Mouse (Mus musculus) left cerebral cortex, postnatal 14 days (tissue): ENCODE data around the gene 1600014C23Rik. TPM values are rescaled to one million over a fixed set of nuclear protein-coding genes. Genes with fewer than 3 reads are reported as not detected.

Source experiments
- DNase-seq, 2 experiments: peaks; one replicate each; pipeline ENCODE4 v3.0.0; 2021 to 2022; ENCODE audit warnings: low spot score in 2 of 2, mixed read lengths in 1 of 2
- intact Hi-C: fragments of 180-260 bp; cut with DNase I; formaldehyde crosslinking; loops from one replicate; pipeline ENCODE4 v1.15.1; 2025
- total RNA-seq, 2 experiments: library from RNA; stranded (reverse); gene quantifications; 2 replicates each; pipeline ENCODE4 v1.2.3; 2021

Gene 1600014C23Rik
- total RNA-seq, 2 experiments from 2014 or later: 0.77 TPM; not detected in 1

DNA sequence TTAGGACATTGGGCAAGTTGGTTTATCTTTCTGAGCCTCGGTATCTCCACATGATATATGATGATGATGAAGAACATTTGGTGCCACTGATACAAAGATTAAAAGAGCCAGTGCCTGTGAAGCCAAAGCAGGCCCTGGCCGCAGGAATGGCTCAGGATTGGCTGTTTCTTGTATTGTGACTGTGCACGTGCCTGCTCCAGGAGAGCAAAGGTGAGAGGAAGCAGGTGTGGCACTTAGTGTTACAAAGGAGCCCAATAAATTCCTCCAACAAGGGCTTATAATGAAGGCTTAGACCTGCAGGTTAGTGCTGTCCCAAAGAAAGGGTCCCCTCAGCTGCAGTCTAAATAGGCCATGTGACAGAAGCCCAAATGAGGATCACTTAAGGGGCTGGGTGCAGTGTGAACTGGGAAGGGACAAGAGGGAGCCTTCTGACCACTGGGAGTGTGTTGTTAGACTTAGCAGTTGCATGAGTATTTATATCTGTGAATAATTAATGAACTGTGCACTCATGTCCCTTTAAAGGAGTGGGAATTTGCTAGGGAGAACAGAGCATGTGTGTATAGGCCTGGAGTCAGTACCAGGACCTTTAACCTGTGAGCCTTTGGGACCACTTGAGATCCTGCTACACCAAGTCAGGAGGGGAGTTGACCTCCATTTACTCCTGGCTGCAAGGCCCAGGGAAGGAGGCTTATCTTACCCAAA, 34.5 kb downstream of the 1600014C23Rik start:
- DNase-seq: no peak
- intact Hi-C loops: no loop called here

DNA sequence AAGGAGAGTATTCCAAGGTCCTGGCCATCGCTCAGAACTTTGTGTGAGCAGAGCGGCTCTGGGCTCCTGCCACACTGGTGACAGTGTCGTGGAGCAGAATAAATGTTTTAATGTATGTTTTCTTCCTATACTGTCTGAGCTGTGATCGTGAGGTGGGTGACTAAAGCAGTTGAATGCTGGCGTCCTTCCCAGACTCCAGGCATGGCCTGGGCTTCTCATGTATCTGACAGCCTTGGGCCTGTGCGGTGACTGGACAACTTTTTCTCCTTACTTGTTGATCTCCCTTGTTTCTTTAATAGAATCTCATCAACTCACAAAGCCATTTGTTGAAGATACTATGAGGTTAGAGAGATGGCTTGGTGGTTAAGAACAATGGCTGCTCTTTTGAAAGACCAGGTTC, 35.3 kb downstream of the 1600014C23Rik start:
- intact Hi-C loops: no loop called here
- DNase-seq: no peak

DNA sequence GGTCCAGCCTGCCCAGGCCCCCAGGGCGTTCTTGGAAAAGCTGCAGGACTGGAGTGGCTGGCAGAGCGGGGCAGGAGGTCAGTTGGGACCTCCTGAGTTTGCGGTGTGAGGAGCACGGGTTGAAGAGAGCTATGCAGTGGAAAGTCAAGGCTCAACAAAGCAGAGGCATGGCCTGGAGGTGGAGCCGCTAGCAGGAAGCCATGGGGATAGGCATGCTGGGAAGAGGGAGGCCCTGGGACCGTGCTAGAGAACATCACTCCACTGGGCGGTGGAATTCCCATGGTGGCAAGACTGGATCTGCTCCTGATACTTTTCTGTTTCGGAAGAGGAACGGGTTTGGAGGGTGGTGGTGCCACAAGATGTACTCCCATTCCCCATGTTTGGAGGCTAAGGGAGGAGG, 36.7 kb downstream of the 1600014C23Rik start:
- no peak for DNase-seq
- intact Hi-C loops: no loop called here

DNA sequence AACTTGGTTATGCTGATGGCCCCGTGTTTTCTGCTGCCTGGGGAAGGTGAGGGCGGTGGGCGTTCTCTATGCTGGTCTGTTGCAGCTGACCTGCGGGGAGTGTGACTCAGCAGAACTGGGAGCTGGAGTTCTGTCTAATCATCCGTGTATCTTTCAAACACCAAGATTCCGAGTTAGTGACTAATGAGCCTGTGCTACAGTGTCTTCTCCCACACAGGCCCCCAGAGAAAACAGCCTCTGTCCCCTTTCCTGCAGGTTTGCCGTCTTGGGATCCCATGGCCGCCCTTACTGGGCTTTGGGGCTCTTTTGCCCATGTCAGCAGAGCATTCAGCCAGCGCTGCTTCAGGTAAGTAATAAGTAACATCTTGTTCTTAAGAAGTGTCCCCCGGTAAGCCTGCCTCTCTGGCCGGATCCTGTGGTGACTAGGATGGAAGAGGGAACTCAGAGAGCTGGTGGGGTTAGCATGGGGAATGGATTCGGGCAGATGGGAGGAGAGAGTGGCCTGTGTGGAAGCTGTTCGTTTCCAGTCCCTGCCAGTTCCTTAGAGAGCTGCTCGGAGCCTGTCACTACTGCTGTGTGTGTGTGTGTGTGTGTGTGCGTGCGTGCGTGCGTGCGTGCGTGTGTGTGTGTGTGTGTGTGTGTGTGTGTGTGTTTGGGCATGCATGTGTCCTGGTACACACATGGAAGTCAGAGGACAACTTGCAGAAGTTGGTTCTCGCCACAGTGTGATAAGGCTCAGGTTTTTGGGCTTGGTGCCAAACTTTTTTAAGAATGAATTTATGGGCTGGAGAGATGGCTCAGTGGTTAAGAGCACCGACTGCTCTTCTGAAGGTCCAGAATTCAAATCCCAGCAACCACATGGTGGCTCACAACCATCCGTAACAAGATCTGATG, 38.2 kb downstream of the 1600014C23Rik start:
- intact Hi-C loops: no loop called here
- DNase-seq: no peak

DNA sequence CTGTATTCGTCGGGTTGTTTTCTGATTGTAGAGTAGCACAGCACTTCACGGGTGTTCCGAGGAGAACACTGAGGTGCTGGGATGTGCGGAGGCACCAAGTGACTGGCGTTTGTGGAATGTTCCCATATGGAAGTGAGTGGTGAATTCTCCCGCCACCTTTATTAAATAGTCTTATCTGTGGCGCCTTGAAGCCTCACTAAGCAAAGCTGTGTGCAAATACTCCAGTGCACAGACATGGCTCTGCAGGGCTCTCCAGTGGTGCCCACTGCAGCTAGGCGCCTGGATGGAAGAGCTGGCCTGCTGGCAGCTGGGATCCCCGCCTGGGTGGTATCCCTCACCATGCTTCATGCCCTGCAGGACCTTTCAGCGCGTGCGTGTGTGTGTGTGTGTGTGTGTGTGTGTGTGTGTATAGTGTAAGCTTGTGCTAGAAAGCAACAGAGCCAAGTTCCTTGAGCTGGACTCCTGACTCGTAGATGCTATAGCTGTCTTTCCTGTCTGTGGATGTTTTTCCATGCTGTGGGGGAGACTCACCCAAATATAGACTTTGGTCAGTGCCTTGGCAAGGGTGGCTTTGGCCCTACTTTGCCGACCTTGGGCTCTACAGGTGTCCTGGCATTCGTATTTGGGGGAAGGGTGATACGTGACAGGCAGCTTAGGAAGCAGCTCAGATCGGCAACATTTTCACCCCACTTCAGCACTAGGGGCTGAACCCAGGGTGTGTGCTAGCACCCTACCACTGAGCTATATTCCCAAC, 39.7 kb downstream of the 1600014C23Rik start:
- intact Hi-C loops: no loop called here
- no peak for DNase-seq

DNA sequence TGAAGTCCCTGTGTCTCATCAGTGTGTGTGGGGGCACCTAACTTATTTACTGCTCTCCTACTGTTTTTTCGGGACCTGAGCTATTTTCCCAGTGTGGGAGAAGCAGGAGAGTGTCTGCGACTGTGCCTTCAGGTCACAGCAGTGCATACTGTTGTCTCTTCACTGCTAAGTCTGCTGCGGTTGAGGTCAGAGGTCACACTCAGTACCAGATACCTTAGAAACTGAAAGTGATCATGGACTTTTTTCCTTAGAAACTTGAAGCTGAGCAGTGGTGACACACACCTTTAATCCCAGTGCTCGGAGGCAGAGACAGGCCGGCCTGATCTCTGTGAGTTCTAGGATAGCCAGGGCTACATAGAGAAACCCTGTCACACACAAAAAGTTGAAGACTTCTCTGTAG, 41.5 kb downstream of the 1600014C23Rik start:
- no peak for DNase-seq
- intact Hi-C loops: no loop called here

DNA sequence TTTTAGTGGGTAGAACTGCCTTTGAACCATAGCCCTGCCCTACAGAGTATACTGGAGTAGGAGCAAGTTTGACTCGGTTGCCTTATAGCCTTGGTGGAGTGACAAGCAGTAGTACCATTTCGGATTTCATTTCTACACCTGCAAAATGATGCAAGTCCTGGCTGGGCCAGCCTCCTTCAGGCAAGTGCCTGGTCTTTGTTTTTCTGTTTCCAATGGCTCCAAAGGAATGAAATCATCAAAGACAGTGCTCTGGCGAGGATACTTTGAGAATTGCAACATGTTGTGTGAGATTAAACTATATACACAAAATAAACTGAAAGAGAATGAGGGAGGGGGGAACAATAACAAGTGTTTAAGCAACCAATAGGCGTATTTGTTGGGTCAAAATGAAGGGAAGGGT, 43.6 kb downstream of the 1600014C23Rik start:
- intact Hi-C loops: no loop called here
- no peak for DNase-seq

DNA sequence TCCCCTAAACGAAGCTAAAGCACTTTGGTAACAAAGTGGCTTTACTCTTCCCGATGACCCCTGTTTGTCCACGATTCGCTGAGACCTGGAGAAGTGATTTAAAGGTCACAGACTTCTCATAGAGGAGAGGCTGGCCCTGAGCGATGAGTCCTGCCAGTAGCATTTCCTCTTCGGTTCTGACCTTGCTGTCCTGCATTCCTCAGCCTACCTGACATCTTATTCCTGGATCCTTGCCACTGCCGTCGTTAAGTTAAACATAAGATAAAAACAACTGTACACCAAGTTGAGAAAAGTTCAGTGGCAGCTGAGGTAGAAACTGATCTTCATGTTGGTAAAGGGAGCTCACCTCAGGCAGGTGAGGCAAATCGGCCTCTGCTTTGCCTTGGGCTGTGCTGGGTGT, 44.5 kb downstream of the 1600014C23Rik start:
- no peak for DNase-seq
- intact Hi-C loops: no loop called here

DNA sequence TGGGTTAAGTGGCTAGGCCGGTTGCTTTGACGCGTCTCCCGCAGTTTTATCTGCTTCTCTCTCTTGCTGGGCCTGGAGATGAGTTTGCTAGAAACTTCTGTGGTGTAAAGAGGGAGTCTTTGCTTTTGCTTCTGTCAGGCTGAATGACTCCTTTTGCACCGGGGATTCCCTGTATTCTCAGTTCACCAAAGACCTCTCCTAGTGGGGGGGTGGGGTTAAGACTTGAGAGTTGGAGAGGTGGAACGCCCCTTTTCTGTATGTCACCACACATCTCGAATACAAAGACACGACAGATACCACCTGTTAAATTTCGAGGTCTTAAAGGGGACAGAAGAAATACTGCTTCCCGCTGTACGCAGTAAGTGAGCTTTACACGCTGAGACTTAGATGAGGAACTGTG, 46.9 kb downstream of the 1600014C23Rik start, which contains the start of gene Tmem63b:
Tmem63b (minus strand) TSS at position 190 of the 400 bp plus-strand sequence.
- intact Hi-C loops: no loop called here
- DNase-seq: no peak

DNA sequence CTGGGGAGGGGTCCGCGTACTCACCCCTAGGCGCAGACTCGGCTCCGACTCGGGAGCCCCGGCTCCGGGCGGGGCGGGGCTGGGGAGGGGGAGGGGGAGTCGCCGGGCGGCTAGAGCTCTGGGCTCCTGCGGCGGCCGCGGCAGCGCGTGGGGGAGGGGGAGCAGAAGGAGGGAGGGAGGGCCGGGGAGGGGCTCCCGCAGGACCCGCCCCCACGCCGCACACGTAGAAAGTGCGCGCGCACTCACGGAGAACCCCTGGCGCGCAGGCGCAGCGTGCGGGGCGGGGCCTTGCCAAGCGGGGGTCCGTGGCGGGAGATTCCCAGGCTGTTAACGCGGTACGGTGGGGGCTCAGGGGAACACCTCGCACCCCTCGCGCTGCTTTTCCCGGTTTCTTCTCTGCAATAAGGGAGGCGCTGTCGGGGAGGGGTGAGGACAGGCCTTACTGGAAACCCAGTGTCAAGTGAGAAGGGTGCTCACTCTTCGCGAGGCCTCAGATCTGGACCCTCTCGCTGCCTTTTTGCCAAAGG, 47.5 kb downstream of the 1600014C23Rik start, which contains the start of gene Mrpl14:
Mrpl14 (plus strand) TSS at position 230 of the 527 bp plus-strand sequence.
- DNase-seq: peak; percentile 94 to 95
- intact Hi-C loops: no loop called here

DNA sequence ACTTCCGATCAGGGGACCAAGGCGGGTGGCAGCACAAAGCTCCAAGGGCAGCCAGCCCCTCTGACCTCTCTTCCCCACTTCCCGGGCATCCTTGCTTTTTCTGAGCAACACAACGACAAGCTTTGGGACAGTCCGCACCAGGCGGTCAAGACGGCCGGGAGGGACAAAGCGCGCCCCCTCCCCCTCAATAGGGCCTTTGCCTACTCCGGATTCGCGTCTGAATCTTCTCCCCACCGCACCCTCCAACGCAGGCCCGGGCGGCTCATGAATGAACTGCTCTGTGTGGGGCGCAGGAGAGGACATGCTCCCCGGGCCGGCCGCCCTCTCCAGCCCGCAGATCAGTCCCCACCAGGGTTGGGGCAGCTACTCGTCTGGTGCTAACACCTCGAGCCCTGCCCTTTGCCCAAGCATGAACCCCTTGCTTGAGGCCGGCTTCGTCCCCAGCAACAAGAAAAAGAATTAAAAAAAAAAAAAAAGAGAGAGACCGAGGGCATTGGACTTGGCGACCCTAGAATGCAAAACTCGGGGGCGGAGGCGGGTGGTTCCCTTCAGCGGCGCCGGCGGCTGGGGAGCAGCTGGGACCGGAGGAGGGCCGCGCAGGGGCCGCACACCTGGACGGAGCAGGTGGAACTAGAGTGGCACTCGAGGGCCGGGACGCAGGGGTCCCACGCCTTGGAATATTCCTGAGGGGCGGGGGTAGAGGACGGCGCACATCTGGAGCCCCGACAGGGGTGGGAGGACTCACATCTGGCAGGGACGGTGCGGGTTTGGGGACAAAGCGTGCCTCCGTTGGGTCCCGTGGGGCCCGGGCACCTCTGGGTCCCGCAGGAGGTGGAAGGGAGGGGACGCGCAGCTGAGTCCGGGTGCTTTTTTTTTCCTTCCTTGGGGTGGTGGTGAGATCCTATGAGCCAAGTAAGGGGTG, 48.2 kb downstream of the 1600014C23Rik start:
- intact Hi-C loops: no loop called here
- peak in 1 of 2 experiments; percentile 53 for DNase-seq

DNA sequence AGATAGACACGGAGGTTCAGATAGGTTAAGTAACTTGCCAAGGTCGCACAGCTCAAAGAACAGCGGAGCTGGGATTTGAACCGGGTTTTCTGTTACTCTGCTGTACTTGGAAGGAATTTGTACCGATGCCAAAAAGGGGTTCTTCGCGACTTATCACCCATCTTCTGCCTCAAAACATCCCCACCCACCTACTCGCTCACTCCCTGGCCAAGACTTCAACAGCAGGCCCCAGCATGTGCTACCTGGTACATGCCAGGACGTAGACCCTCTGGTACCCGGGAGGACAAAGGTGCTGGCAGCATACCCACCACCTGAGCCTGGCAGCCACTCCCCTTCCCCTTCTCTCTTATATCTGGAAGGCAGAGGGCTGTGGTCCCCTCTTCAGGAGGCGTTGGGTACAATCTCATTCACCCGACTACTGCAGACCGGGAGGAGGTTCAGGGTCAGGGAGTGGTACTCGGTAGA, 48.9 kb downstream of the 1600014C23Rik start:
- intact Hi-C loops: no loop called here
- DNase-seq: no peak

Other genes starting within 250 kb of the 1600014C23Rik start
- 10 to 100 TPM; 23.0 to 24.4 TPM for gene Aars2, start 227.0 kb downstream of the 1600014C23Rik start, total RNA-seq
- 1 to 10 TPM in 1 of 2 experiments, under 1 TPM in 1; 0.68 to 1.1 TPM for gene Tcte1, start 210.4 kb downstream of the 1600014C23Rik start, total RNA-seq
- gene Tmem151b, start 184.2 kb downstream of the 1600014C23Rik start, total RNA-seq: 100 to 1,000 TPM; 114 to 120 TPM
- 1 to 10 TPM; 1.8 to 2.0 TPM for gene Nfkbie, start 178.1 kb downstream of the 1600014C23Rik start, total RNA-seq
- gene Slc35b2, start 170.0 kb downstream of the 1600014C23Rik start, total RNA-seq: 10 to 100 TPM; 41.6 to 46.1 TPM
- 1,000 to 10,000 TPM; 1,454 to 1,586 TPM for gene Hsp90ab1, start 160.6 kb downstream of the 1600014C23Rik start, total RNA-seq
- gene Slc29a1, start 134.2 kb downstream of the 1600014C23Rik start, total RNA-seq: 10 to 100 TPM; 21.0 to 24.4 TPM
- not detected for gene Mymx, start 131.7 kb downstream of the 1600014C23Rik start, total RNA-seq
- 1 to 10 TPM in 1 of 2 experiments, under 1 TPM in 1; 0.13 to 1.6 TPM for gene Capn11, start 74.5 kb downstream of the 1600014C23Rik start, total RNA-seq
- gene Mrpl14, start 47.5 kb downstream of the 1600014C23Rik start, total RNA-seq: 10 to 100 TPM; 42.9 to 46.3 TPM
- 100 to 1,000 TPM; 220 to 225 TPM for gene Tmem63b, start 46.9 kb downstream of the 1600014C23Rik start, total RNA-seq